Mouse (Mus musculus): ENCODE measurements around the gene Nt5dc2.

DNA sequence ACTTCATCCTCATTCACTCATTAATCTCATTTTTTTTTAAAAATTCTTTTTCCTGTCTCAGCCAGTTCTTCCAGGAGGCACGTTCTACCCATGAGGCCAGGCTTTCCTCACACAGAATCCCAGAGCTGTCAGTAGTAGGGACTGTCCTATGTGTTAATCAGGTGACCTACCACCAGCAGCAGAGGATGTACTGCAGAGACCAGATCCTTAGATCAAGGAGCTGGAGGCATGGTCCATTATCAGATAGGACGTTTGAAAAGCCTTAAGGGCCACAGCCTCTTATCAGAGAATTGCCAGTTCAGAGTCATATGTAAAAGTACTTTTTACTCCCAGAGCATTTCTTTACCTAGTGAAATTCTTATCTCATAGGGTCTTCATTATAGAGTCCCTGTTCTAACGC, 16.8 kb upstream of the Nt5dc2 start:
- no peak for TF ChIP-seq POLR2A (IDR thresholded peaks at IDR 0.05; ENCODE audit: insufficient read depth, low read length)
- no peak for TF ChIP-seq CTCF (IDR thresholded peaks at IDR 0.05; ENCODE audit: low read depth, low read length)
- TF ChIP-seq EP300 (IDR thresholded peaks at IDR 0.05; ENCODE audit: insufficient read depth, low read depth, low read length) = no peak
